12 mouse cellular contexts compared by ENCODE assay signal in the genomic region with DNA sequence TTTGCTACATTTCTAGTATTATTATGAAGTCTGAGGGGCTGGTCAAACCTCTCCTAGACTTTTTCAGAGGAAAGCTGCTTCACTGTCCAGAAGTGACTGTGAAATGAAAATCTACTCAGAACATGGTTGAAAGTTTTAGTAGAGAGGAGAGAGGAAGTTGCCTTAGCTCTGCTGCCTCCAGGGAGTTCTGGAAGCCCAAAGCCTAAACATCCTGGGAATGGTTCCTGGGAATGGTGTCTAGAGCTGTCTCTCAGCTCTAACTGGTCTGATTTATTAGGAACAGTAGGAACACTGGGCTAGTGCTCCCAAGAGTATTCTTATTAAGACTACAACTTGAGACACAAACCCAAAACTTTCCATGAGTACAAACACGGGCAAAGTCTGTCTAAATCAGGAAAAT. TPM values are rescaled to one million over a fixed set of nuclear protein-coding genes. Genes with fewer than 3 reads are reported as not detected.
DNase-seq lines count a peak whose midpoint lies in the region; ATAC-seq and TF ChIP-seq lines count a peak whose summit lies in the region.
"Had no signal": no experiment of that assay in that cellular context is flagged by ENCODE, and none has a peak within 500 bp of the region (broad histone marks: within the 10 kb centered on the region; RNA-seq: fewer than 3 reads in every experiment).

No protein-coding gene starts in this region.

- H3K36me3 ChIP-seq in heart, embryonic 11.5 days (ENCODE audit: control insufficient read depth, insufficient read depth, low read length), result no peaks in the 10 kb centered on the region
- H3K36me3 ChIP-seq in heart, embryonic 14.5 days (ENCODE audit: control insufficient read depth, insufficient read depth, low read length), result no peaks in the 10 kb centered on the region
- H3K36me3 ChIP-seq in kidney, embryonic 15.5 days, result no peaks in the 10 kb centered on the region
- no peaks in the 10 kb centered on the region for H3K36me3 ChIP-seq in myocyte (ENCODE audit: control insufficient read depth, insufficient read depth)
- H3K36me3 ChIP-seq in forebrain, embryonic 13.5 days (ENCODE audit: poor library complexity, severe bottlenecking), result no peaks in the 10 kb centered on the region
- H3K36me3 ChIP-seq: neural tube, embryonic 12.5 days had no signal

- ATAC-seq in heart, embryonic 11.5 days (replicated peaks; ENCODE audit: insufficient number of reproducible peaks, low FRiP score, low TSS enrichment), result no peak
- no peak for ATAC-seq in heart, embryonic 14.5 days (ENCODE audit: insufficient number of reproducible peaks, insufficient read depth, low FRiP score, low read depth)
- no peak for ATAC-seq in kidney, embryonic 15.5 days (replicated peaks; ENCODE audit: low FRiP score)
- ATAC-seq in forebrain, embryonic 13.5 days, result no peak
- ATAC-seq: forebrain, embryonic 16.5 days had no signal

- no peaks in the 10 kb centered on the region for H3K79me2 ChIP-seq in myocyte (ENCODE audit: control insufficient read depth, insufficient read depth)

- no peaks in the 10 kb centered on the region for H3K4me1 ChIP-seq in heart, embryonic 11.5 days (ENCODE audit: control insufficient read depth, insufficient read depth, low read length)
- H3K4me1 ChIP-seq in heart, embryonic 14.5 days (ENCODE audit: control insufficient read depth in 2 of 2, insufficient read depth in 2 of 2, low read length in 2 of 2), result peaks cover 2 to 5% of the 10 kb centered on the region in 2 experiments; a peak in 3 of 4 replicates
- 0 out of 2 replicates have a peak, but pooled peaks cover 3% of the 10 kb centered on the region for H3K4me1 ChIP-seq in kidney, embryonic 15.5 days
- H3K4me1 ChIP-seq in forebrain, embryonic 13.5 days, result no peaks in the 10 kb centered on the region
- H3K4me1 ChIP-seq: neural tube, embryonic 12.5 days had no signal

- WGBS in heart, embryonic 11.5 days (ENCODE audit: insufficient replicate concordance), result 88% methylated on average over 1 of the region's 1 CpGs
- 76% methylated on average over 1 of the region's 1 CpGs for WGBS in heart, embryonic 14.5 days
- 70% methylated on average over 1 of the region's 1 CpGs for WGBS in kidney, embryonic 15.5 days
- 92% methylated on average over 1 of the region's 1 CpGs for WGBS in forebrain, embryonic 13.5 days

- no peak overlapping the region for H3K4me3 ChIP-seq in heart, embryonic 11.5 days (ENCODE audit: low read depth, low read length)
- H3K4me3 ChIP-seq in heart, embryonic 14.5 days (ENCODE audit: control insufficient read depth in 1 of 2, insufficient read depth in 1 of 2, low read depth in 1 of 2, low read length in 2 of 2), result no peak overlapping the region
- no peak overlapping the region for H3K4me3 ChIP-seq in kidney, embryonic 15.5 days (replicated peaks)
- no peak overlapping the region for H3K4me3 ChIP-seq in myocyte
- H3K4me3 ChIP-seq in forebrain, embryonic 13.5 days, result no peak overlapping the region
- H3K4me3 ChIP-seq: megakaryocyte, embryonic 14.5 days; neural tube, embryonic 12.5 days had no signal

- no peak overlapping the region for H3K27ac ChIP-seq in heart, embryonic 11.5 days (ENCODE audit: low read depth, low read length)
- H3K27ac ChIP-seq in heart, embryonic 14.5 days (replicated peaks in 1 of 2; ENCODE audit: control insufficient read depth in 1 of 2, insufficient read depth in 1 of 2, low read depth in 2 of 2, low read length in 2 of 2), result peak overlapping the region; percentile 27 to 67; a peak in 3 of 4 replicates
- H3K27ac ChIP-seq in kidney, embryonic 15.5 days, result peak overlapping the region; percentile 64
- no peak overlapping the region for H3K27ac ChIP-seq in forebrain, embryonic 13.5 days
- H3K27ac ChIP-seq: neural tube, embryonic 12.5 days had no signal

- H3K4me2 ChIP-seq in heart, embryonic 11.5 days, result no peak overlapping the region
- peak overlapping the region; percentile 4; the same call in 1 of the 2 replicates for H3K4me2 ChIP-seq in heart, embryonic 14.5 days (ENCODE audit: low read length)
- H3K4me2 ChIP-seq in kidney, embryonic 15.5 days, result no peak overlapping the region
- peak overlapping the region; percentile 28 for H3K4me2 ChIP-seq in myocyte (ENCODE audit: low read depth)
- no peak overlapping the region for H3K4me2 ChIP-seq in forebrain, embryonic 13.5 days
- H3K4me2 ChIP-seq: neural tube, embryonic 12.5 days had no signal

- H3K27me3 ChIP-seq in heart, embryonic 11.5 days (ENCODE audit: control insufficient read depth, insufficient read depth, low read length), result no peaks in the 10 kb centered on the region
- H3K27me3 ChIP-seq in heart, embryonic 14.5 days (ENCODE audit: control insufficient read depth, insufficient read depth, low read length), result no peaks in the 10 kb centered on the region
- H3K27me3 ChIP-seq in kidney, embryonic 15.5 days, result no peaks in the 10 kb centered on the region
- H3K27me3 ChIP-seq in myocyte (ENCODE audit: control insufficient read depth, insufficient read depth, insufficient read length), result no peaks in the 10 kb centered on the region
- no peaks in the 10 kb centered on the region for H3K27me3 ChIP-seq in forebrain, embryonic 13.5 days
- H3K27me3 ChIP-seq: megakaryocyte, embryonic 14.5 days; neural tube, embryonic 12.5 days had no signal

- H3ac ChIP-seq in myocyte (ENCODE audit: control insufficient read depth, insufficient read length), result no peak overlapping the region

- peak; percentile 97 for DNase-seq in heart, adult 11 months
- no peak for DNase-seq in layer of hippocampus, adult 9-10 months (ENCODE audit: low spot score)
- DNase-seq in frontal cortex, postnatal 14 days (ENCODE audit: low spot score in 2 of 2), result no peak
- DNase-seq: thymus, adult 2 months had no signal

- no peak overlapping the region for H3K9ac ChIP-seq in heart, embryonic 11.5 days (ENCODE audit: low read depth, low read length)
- no peak overlapping the region for H3K9ac ChIP-seq in heart, embryonic 14.5 days (ENCODE audit: low read length)
- H3K9ac ChIP-seq in kidney, embryonic 15.5 days, result no peak overlapping the region
- H3K9ac ChIP-seq in forebrain, embryonic 13.5 days, result no peak overlapping the region
- H3K9ac ChIP-seq: neural tube, embryonic 12.5 days had no signal

- H3K9me3 ChIP-seq in heart, embryonic 11.5 days (replicated peaks; ENCODE audit: control insufficient read depth, low read length), result no peaks in the 10 kb centered on the region
- H3K9me3 ChIP-seq in heart, embryonic 14.5 days (ENCODE audit: control insufficient read depth, low read length), result no peaks in the 10 kb centered on the region
- H3K9me3 ChIP-seq in kidney, embryonic 15.5 days (replicated peaks), result no peaks in the 10 kb centered on the region
- no peaks in the 10 kb centered on the region for H3K9me3 ChIP-seq in forebrain, embryonic 13.5 days (replicated peaks)
- H3K9me3 ChIP-seq: megakaryocyte, embryonic 14.5 days; neural tube, embryonic 12.5 days had no signal

- TF ChIP-seq POLR2A in myocyte (IDR thresholded peaks at IDR 0.05; ENCODE audit: insufficient read length, low read depth), result no peak

TF ChIP-seq in myocyte, 11 proteins besides CTCF, POLR2A, EP300 and RAD21:
- TF ChIP-seq USF1 (IDR thresholded peaks at IDR 0.05; ENCODE audit: low read depth), result no peak
- no peak for TF ChIP-seq CEBPB (IDR thresholded peaks at IDR 0.05; ENCODE audit: insufficient read depth, poor library complexity, severe bottlenecking)
- TF ChIP-seq MYOG (IDR thresholded peaks at IDR 0.05; ENCODE audit: control insufficient read depth in 1 of 3, insufficient read depth in 1 of 3, insufficient read length in 2 of 3, low read depth in 2 of 3), result no peak
- TF ChIP-seq MYOD1 (IDR thresholded peaks at IDR 0.05; ENCODE audit: control insufficient read depth in 1 of 3, insufficient read length in 2 of 3, low read depth in 2 of 3), result no peak
- TF ChIP-seq TCF3 (IDR thresholded peaks at IDR 0.05; ENCODE audit: insufficient read length, low read depth), result no peak

RNA-seq across cellular contexts. Expression of gene Aspn, which starts 2.3 kb away (rescaled TPM):
- polyA plus RNA-seq in heart, embryonic 11.5 days (2014; fragmentation: Nextera tagmentation; extraction: Ambion mirVana), result 0.60 and 0.79 TPM in 2 replicates
- polyA plus RNA-seq in heart, embryonic 14.5 days (2014; fragmentation: Nextera tagmentation; extraction: Ambion mirVana), result 17.9 and 19.9 TPM in 2 replicates
- polyA plus RNA-seq in kidney, embryonic 15.5 days (2015; fragmentation: Nextera tagmentation; extraction: Ambion mirVana), result 18.3 and 23.7 TPM in 2 replicates
- polyA plus RNA-seq in myocyte (2012; fragmentation: generic; extraction: Trizol), result 0.37 TPM
- polyA plus RNA-seq in forebrain, embryonic 13.5 days (2015; fragmentation: Nextera tagmentation; extraction: Ambion mirVana), result 0.18 and 1.00 TPM in 2 replicates

RNA-seq across cellular contexts. Expression of gene Omd, which starts 35.7 kb away (rescaled TPM):
- polyA plus RNA-seq in heart, embryonic 11.5 days (2014; fragmentation: Nextera tagmentation; extraction: Ambion mirVana), result 0.46 TPM in 2 replicates
- polyA plus RNA-seq in heart, embryonic 14.5 days (2014; fragmentation: Nextera tagmentation; extraction: Ambion mirVana), result 0.19 and 0.45 TPM in 2 replicates
- 1.8 and 5.6 TPM in 2 replicates for polyA plus RNA-seq in kidney, embryonic 15.5 days (2015; fragmentation: Nextera tagmentation; extraction: Ambion mirVana)
- polyA plus RNA-seq in myocyte (2012; fragmentation: generic; extraction: Trizol), result 0.14 TPM
- polyA plus RNA-seq in forebrain, embryonic 13.5 days (2015; fragmentation: Nextera tagmentation; extraction: Ambion mirVana), result 0.68 and 0.76 TPM in 2 replicates
- polyA plus RNA-seq: thymus, adult 2 months had no signal

RNA-seq across cellular contexts. Expression of gene Ecm2, which starts 41.9 kb away (rescaled TPM):
- 1.4 and 1.8 TPM in 2 replicates for polyA plus RNA-seq in heart, embryonic 11.5 days (2014; fragmentation: Nextera tagmentation; extraction: Ambion mirVana)
- polyA plus RNA-seq in heart, embryonic 14.5 days (2014; fragmentation: Nextera tagmentation; extraction: Ambion mirVana), result 3.7 and 5.6 TPM in 2 replicates
- 0.93 and 1.0 TPM in 2 replicates for polyA plus RNA-seq in kidney, embryonic 15.5 days (2015; fragmentation: Nextera tagmentation; extraction: Ambion mirVana)
- 0.08 TPM for polyA plus RNA-seq in myocyte (2012; fragmentation: generic; extraction: Trizol)
- polyA plus RNA-seq in forebrain, embryonic 13.5 days (2015; fragmentation: Nextera tagmentation; extraction: Ambion mirVana), result 0.96 and 1.3 TPM in 2 replicates

RNA-seq across cellular contexts. Expression of gene Tes3-ps, which starts 53.4 kb away (rescaled TPM):
- polyA plus RNA-seq in heart, embryonic 11.5 days (2014; fragmentation: Nextera tagmentation; extraction: Ambion mirVana), result 0.42 and 0.56 TPM in 2 replicates
- polyA plus RNA-seq in heart, embryonic 14.5 days (2014; fragmentation: Nextera tagmentation; extraction: Ambion mirVana), result 0.54 and 0.73 TPM in 2 replicates
- polyA plus RNA-seq in kidney, embryonic 15.5 days (2015; fragmentation: Nextera tagmentation; extraction: Ambion mirVana), result 0.84 and 0.92 TPM in 2 replicates
- 0.61 TPM for polyA plus RNA-seq in myocyte (2012; fragmentation: generic; extraction: Trizol)
- 1.2 and 1.3 TPM in 2 replicates for polyA plus RNA-seq in forebrain, embryonic 13.5 days (2015; fragmentation: Nextera tagmentation; extraction: Ambion mirVana)
- polyA plus RNA-seq: thymus, adult 2 months had no signal

Comparison
In these comparisons a context has a peak if more than half of its experiments do, and no peak if none do; other contexts are left out.
1. H3K27ac ChIP-seq: peak in heart, embryonic 14.5 days (2 of 2) and kidney, embryonic 15.5 days (single experiment); none in heart, embryonic 11.5 days (single experiment) and forebrain, embryonic 13.5 days (single experiment).
2. H3K4me2 ChIP-seq: peak in heart, embryonic 14.5 days (single experiment) and myocyte (single experiment); none in heart, embryonic 11.5 days (single experiment), kidney, embryonic 15.5 days (single experiment) and forebrain, embryonic 13.5 days (single experiment).